Mouse (Mus musculus) CH12.LX (cell line): ENCODE results near the gene Ddx39. TPM values are rescaled to one million over a fixed set of nuclear protein-coding genes. Genes with fewer than 3 reads are reported as not detected.

ENCODE experiments used
- DNase-seq: peaks from one replicate; pipeline ENCODE4 v3.0.0-alpha.2; 2013; ENCODE audit errors: extremely low read depth
- H3K27ac ChIP-seq: 2 replicates; pipeline ENCODE4 v1.5.1; 2012; ENCODE audit warnings: low read depth, mild to moderate bottlenecking, control low read depth, moderate library complexity; ENCODE audit not compliant: insufficient read depth
- H3K27me3 ChIP-seq: replicated peaks from 2 replicates; pipeline ENCODE3; 2012; ENCODE audit warnings: inconsistent platforms
- H3K36me3 ChIP-seq, 2 experiments: replicated peaks in 1 of 2; 2 replicates each; pipeline versions ENCODE3 to v1.6.1; 2012; ENCODE audit warnings: inconsistent platforms in 1 of 2, low read length in 1 of 2, mild to moderate bottlenecking in 1 of 2, mixed read lengths in 1 of 2, moderate library complexity in 1 of 2; ENCODE audit not compliant: control insufficient read depth in 1 of 2, insufficient read depth in 1 of 2
- H3K4me1 ChIP-seq, 2 experiments: 2 replicates each; pipeline ENCODE4 v1.6.1; 2012; ENCODE audit warnings: inconsistent platforms in 1 of 2, moderate library complexity in 1 of 2; ENCODE audit not compliant: insufficient read depth in 2 of 2, control insufficient read depth in 1 of 2
- H3K4me2 ChIP-seq: 2 replicates; pipeline ENCODE4 v1.6.1; 2012; ENCODE audit warnings: low read depth, mild to moderate bottlenecking, control low read depth; ENCODE audit not compliant: poor library complexity, insufficient read depth, severe bottlenecking
- H3K4me3 ChIP-seq, 3 experiments: fragments of 150-350 bp in 1 of 3; sonication (generic) in 1 of 3; replicated peaks in 1 of 3; 2 replicates each; pipeline versions ENCODE3 to v1.5.1; 2011 to 2012; ENCODE audit warnings: low read depth in 2 of 3, low read length in 2 of 3, mild to moderate bottlenecking in 2 of 3, moderate library complexity in 2 of 3, control low read depth in 1 of 3, improper control_type of control experiment in 1 of 3, inconsistent platforms in 1 of 3, mixed read lengths in 1 of 3; ENCODE audit not compliant: poor library complexity in 1 of 3
- H3K79me2 ChIP-seq: replicated peaks from 2 replicates; pipeline ENCODE4 v1.6.1; 2012; ENCODE audit warnings: mild to moderate bottlenecking, moderate library complexity; ENCODE audit not compliant: control insufficient read depth, poor library complexity, insufficient read depth, severe bottlenecking; ENCODE audit errors: extremely low read depth
- H3K9ac ChIP-seq: 2 replicates; pipeline ENCODE4 v1.6.1; 2012; ENCODE audit warnings: low read depth, mild to moderate bottlenecking, control low read depth, moderate library complexity; ENCODE audit not compliant: insufficient read depth
- H3K9me3 ChIP-seq: replicated peaks from 2 replicates; pipeline ENCODE3; 2012; ENCODE audit warnings: low read length, inconsistent platforms, mixed read lengths
- CHD1 ChIP-seq: IDR thresholded peaks from 2 replicates; pipeline ENCODE4 v1.6.1; 2012; ENCODE audit warnings: low read depth, low read length, improper control_type of control experiment, inconsistent platforms
- CHD2 ChIP-seq: IDR thresholded peaks from 2 replicates; pipeline ENCODE4 v1.6.1; 2011; ENCODE audit warnings: low read length, improper control_type of control experiment
- CTCF ChIP-seq, 2 experiments: IDR thresholded peaks in 1 of 2; conservative IDR thresholded peaks in 1 of 2; 2 replicates each; pipeline ENCODE4 v1.5.1; 2011 to 2012; ENCODE audit warnings: low read depth in 2 of 2, low read length in 2 of 2, improper control_type of control experiment in 1 of 2, inconsistent platforms in 1 of 2, mild to moderate bottlenecking in 1 of 2, moderate library complexity in 1 of 2
- E2F4 ChIP-seq: IDR thresholded peaks from 2 replicates; pipeline ENCODE4 v1.6.1; 2011; ENCODE audit warnings: low read depth, low read length, improper control_type of control experiment; ENCODE audit not compliant: insufficient replicate concordance
- EP300 ChIP-seq: IDR thresholded peaks from 2 replicates; pipeline ENCODE4 v1.6.1; 2011; ENCODE audit warnings: low read length, improper control_type of control experiment
- GABPA ChIP-seq: IDR thresholded peaks from 2 replicates; pipeline ENCODE4 v1.6.1; 2012; ENCODE audit warnings: low read depth, low read length, improper control_type of control experiment, inconsistent platforms; ENCODE audit not compliant: insufficient replicate concordance
- HCFC1 ChIP-seq: IDR thresholded peaks from 2 replicates; pipeline ENCODE4 v1.6.1; 2012; ENCODE audit warnings: low read depth, mild to moderate bottlenecking, inconsistent platforms, low read length, improper control_type of control experiment
- JUN ChIP-seq: IDR thresholded peaks from 2 replicates; pipeline ENCODE4 v1.6.1; 2011; ENCODE audit warnings: low read depth, mild to moderate bottlenecking, low read length, improper control_type of control experiment, moderate library complexity; ENCODE audit not compliant: insufficient read depth
- JUND ChIP-seq: conservative IDR thresholded peaks from 2 replicates; pipeline ENCODE4 v1.6.1; 2011; ENCODE audit warnings: low read depth, low read length, improper control_type of control experiment
- MAFK ChIP-seq: IDR thresholded peaks from 2 replicates; pipeline ENCODE4 v1.6.1; 2011; ENCODE audit warnings: low read length, improper control_type of control experiment; ENCODE audit not compliant: insufficient replicate concordance
- MAX ChIP-seq: IDR thresholded peaks from 2 replicates; pipeline ENCODE4 v1.6.1; 2011; ENCODE audit warnings: low read length, improper control_type of control experiment
- MXI1 ChIP-seq: IDR thresholded peaks from 2 replicates; pipeline ENCODE4 v1.6.1; 2011; ENCODE audit warnings: mild to moderate bottlenecking, low read depth, low read length, improper control_type of control experiment
- NRF1 ChIP-seq: IDR thresholded peaks from 2 replicates; pipeline ENCODE4 v1.6.1; 2014; ENCODE audit warnings: low read depth, mild to moderate bottlenecking, inconsistent platforms, low read length, improper control_type of control experiment, moderate library complexity
- PAX5 ChIP-seq: IDR thresholded peaks from 2 replicates; pipeline ENCODE4 v1.6.1; 2012; ENCODE audit warnings: low read length, inconsistent platforms, mixed read lengths
- RAD21 ChIP-seq: IDR thresholded peaks from 2 replicates; pipeline ENCODE4 v1.6.1; 2011; ENCODE audit warnings: low read depth, mild to moderate bottlenecking, low read length, improper control_type of control experiment, moderate library complexity
- SIN3A ChIP-seq: IDR thresholded peaks from 2 replicates; pipeline ENCODE4 v1.6.1; 2012; ENCODE audit warnings: low read length, improper control_type of control experiment, inconsistent platforms
- SMC3 ChIP-seq: IDR thresholded peaks from 2 replicates; pipeline ENCODE4 v1.6.1; 2011; ENCODE audit warnings: low read depth, low read length, improper control_type of control experiment
- TBP ChIP-seq: conservative IDR thresholded peaks from 2 replicates; pipeline ENCODE4 v1.6.1; 2011; ENCODE audit warnings: low read depth, low read length, improper control_type of control experiment
- TCF12 ChIP-seq: IDR thresholded peaks from 2 replicates; pipeline ENCODE4 v1.6.1; 2014; ENCODE audit warnings: low read depth, mild to moderate bottlenecking, inconsistent platforms, low read length, improper control_type of control experiment
- USF1 ChIP-seq: IDR thresholded peaks from 2 replicates; pipeline ENCODE4 v1.6.1; 2014; ENCODE audit warnings: low read depth, mild to moderate bottlenecking, inconsistent platforms, low read length, improper control_type of control experiment
- ZC3H11A ChIP-seq: IDR thresholded peaks from 2 replicates; pipeline ENCODE4 v1.6.1; 2012; ENCODE audit warnings: low read depth, mild to moderate bottlenecking, inconsistent platforms, low read length, improper control_type of control experiment
- ZMIZ1 ChIP-seq: IDR thresholded peaks from 2 replicates; pipeline ENCODE4 v1.6.1; 2012; ENCODE audit warnings: low read depth, mild to moderate bottlenecking, inconsistent platforms, low read length, improper control_type of control experiment
- dilution Hi-C: fragments of 300-500 bp; cut with MboI; formaldehyde crosslinking; loops from 2 replicates; pipeline ENCODE4 v1.14.3; 2020; ENCODE audit warnings: low sequenced_read_pairs; ENCODE audit not compliant: extremely low pct_unique_long_range_greater_than_20kb, extremely low pct_ligation_motif_present
- in situ Hi-C: fragments of 300-500 bp; cut with MboI; formaldehyde crosslinking; loops from 3 replicates; pipeline ENCODE4 v1.14.3; 2019; ENCODE audit warnings: low sequenced_read_pairs, low pct_ligation_motif_present, low pct_unique_long_range_greater_than_20kb, mixed read lengths
- polyA plus RNA-seq: library from polyadenylated mRNA; unstranded; fragments of >175 nt; gene quantifications from 2 replicates; pipeline ENCODE4 v1.2.1, GENCODE M21; 2012; ENCODE audit warnings: low read depth; ENCODE audit not compliant: insufficient read length
- total RNA-seq, 2 experiments: library from RNA; depleted of rRNA; stranded (reverse); fragments of 300-350 nt in 1 of 2; fragments of >200 nt in 1 of 2; gene quantifications; 2 replicates each; pipeline ENCODE4 v1.2.3; 2012 to 2014

The Ddx39 gene
- total and polyA plus RNA-seq, 3 experiments, result 194 to 339 (median 231) TPM

DNA sequence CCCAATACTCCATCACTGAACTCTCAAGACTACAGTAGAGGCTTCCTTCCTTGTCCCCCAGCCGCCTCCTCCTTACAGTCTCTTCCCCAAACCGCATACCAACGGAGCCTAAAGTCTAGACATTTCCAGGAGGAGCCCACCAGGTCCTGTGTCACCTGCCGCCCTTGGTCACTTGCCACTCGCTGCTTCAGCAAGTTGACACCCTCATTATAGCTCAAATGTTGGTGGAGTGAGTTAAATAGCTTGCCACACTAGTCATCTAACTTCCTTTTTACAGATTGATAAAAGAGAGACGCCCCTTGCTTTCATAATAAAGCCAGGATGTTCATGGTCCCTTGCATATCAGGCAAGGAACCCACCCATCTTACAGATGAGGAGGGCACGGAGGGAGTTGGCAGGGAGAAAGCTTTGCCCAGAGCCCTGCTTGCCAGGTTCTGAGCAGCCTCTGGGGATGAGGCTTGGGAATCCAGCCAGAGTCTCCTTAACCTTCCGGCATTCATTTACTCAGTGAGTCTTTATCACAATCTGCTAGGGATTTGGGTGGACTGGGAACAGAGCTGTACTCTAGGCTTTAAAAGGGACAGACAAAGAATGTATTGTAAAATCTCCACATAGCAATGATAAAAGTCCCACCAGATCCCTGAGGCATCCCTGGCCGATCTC lies 14.4 kb upstream of the Ddx39 start:
- in situ Hi-C loops (no loop called here), dilution Hi-C loops (no loop called here)
- H3K9ac ChIP-seq, result no peak overlapping the region
- no peaks in the 10 kb centered on the region for H3K27me3 ChIP-seq
- H3K4me2 ChIP-seq, result no peak overlapping the region
- DNase-seq, result no peak
- TF ChIP-seq MXI1 (no peak), PAX5 (no peak), MAFK (no peak), MAX (no peak), ZC3H11A (no peak), TBP (no peak), CHD2 (no peak), TCF12 (no peak), ZMIZ1 (no peak), SIN3A (no peak), SMC3 (no peak), CHD1 (no peak)
- peaks cover 6% of the 10 kb centered on the region for H3K9me3 ChIP-seq
- no peak overlapping the region for H3K4me3 ChIP-seq
- peaks cover 21% of the 10 kb centered on the region for H3K79me2 ChIP-seq
- H3K4me1 ChIP-seq, result peaks cover 14 to 33% of the 10 kb centered on the region in 2 experiments
- H3K27ac ChIP-seq, result no peak overlapping the region
- peaks cover 0 to 15% of the 10 kb centered on the region in 2 experiments for H3K36me3 ChIP-seq

DNA sequence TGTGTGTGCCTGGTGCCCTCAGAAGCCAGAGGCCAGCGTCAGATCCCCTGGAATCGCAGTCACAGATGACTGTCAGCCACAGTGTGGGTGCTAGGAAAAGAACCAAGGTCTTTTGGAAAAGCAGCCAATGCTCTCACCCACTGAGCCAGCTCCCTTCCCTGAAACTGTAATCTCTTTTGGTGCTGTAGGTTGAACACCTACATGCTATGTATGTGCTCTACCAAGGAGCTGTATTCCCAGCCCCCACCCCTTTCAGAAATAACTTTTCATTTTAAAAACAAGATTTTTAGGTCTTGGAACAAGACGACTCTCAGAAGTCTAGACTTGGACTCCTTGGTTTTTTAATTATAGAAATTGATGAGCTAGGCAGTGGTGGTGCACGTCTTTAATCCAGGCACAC lies 11.6 kb upstream of the Ddx39 start:
- Histone ChIP-seq H3K4me2 (no peak overlapping the region), H3K4me3 (no peak overlapping the region), H3K4me1 (peaks cover 0 to 8% of the 10 kb centered on the region in 2 experiments; a peak in 1 of 4 replicates), H3K36me3 (no peaks in the 10 kb centered on the region), H3K27me3 (no peaks in the 10 kb centered on the region), H3K79me2 (no peaks in the 10 kb centered on the region), H3K9me3 (peaks cover 6% of the 10 kb centered on the region), H3K27ac (no peak overlapping the region), H3K9ac (no peak overlapping the region)
- dilution Hi-C loops, result no loop called here
- in situ Hi-C loops, result no loop called here
- TF ChIP-seq SIN3A (no peak), JUN (no peak), HCFC1 (no peak), E2F4 (no peak), CTCF (conservative IDR thresholded peaks at IDR 0.05 in 1 of 2, IDR thresholded peaks at IDR 0.05 in 1 of 2; ENCODE audit: low read depth in 2 of 2, low read length in 2 of 2) (no peak), GABPA (no peak), RAD21 (no peak), EP300 (no peak), TCF12 (no peak), USF1 (no peak), JUND (no peak), MAX (no peak), NRF1 (no peak), MAFK (no peak), CHD2 (no peak)
- DNase-seq, result no peak
